ENCODE assay signal across 8 mouse cellular contexts in genomic region chr8:70696946-70697345, GRCm38 (mm10). TPM values are rescaled to one million over a fixed set of nuclear protein-coding genes. Genes with fewer than 3 reads are reported as not detected.
DNase-seq lines count a peak whose midpoint lies in the region; ATAC-seq and TF ChIP-seq lines count a peak whose summit lies in the region.

No protein-coding gene starts in this region.

- peak overlapping the region; percentile 16 for H3K4me3 ChIP-seq in heart, embryonic 11.5 days (ENCODE audit: low read depth, low read length)
- H3K4me3 ChIP-seq in forebrain, embryonic 15.5 days, result no peak overlapping the region
- peak overlapping the region in 1 of 2 experiments; percentile 49; a peak in 2 of 4 replicates for H3K4me3 ChIP-seq in liver, embryonic 14.5 days (ENCODE audit: insufficient read depth in 1 of 2, low read depth in 2 of 2, low read length in 2 of 2)

- peaks cover 45% of the 10 kb centered on the region for H3K4me1 ChIP-seq in heart, embryonic 11.5 days (ENCODE audit: control insufficient read depth, insufficient read depth, low read length)
- H3K4me1 ChIP-seq in forebrain, embryonic 15.5 days, result peaks cover 50% of the 10 kb centered on the region
- peaks cover 33 to 39% of the 10 kb centered on the region in 2 experiments for H3K4me1 ChIP-seq in liver, embryonic 14.5 days (replicated peaks; ENCODE audit: control insufficient read depth in 2 of 2, insufficient read depth in 2 of 2, low read length in 1 of 2)

- no peak for ATAC-seq in heart, embryonic 11.5 days (replicated peaks; ENCODE audit: insufficient number of reproducible peaks, low FRiP score, low TSS enrichment)
- ATAC-seq in forebrain, embryonic 15.5 days (replicated peaks), result no peak
- no peak for ATAC-seq in liver, embryonic 14.5 days (ENCODE audit: insufficient read depth)

- no peaks in the 10 kb centered on the region for H3K27me3 ChIP-seq in heart, embryonic 11.5 days (ENCODE audit: control insufficient read depth, insufficient read depth, low read length)
- no peaks in the 10 kb centered on the region for H3K27me3 ChIP-seq in forebrain, embryonic 15.5 days
- no peaks in the 10 kb centered on the region for H3K27me3 ChIP-seq in liver, embryonic 14.5 days (ENCODE audit: control insufficient read depth, insufficient read depth, low read length)

- peak overlapping the region; percentile 99 for H3K27ac ChIP-seq in heart, embryonic 11.5 days (ENCODE audit: low read depth, low read length)
- peak overlapping the region; percentile 98 for H3K27ac ChIP-seq in forebrain, embryonic 15.5 days (replicated peaks)
- H3K27ac ChIP-seq in liver, embryonic 14.5 days, result peak overlapping the region; percentile 88

- H3K36me3 ChIP-seq in heart, embryonic 11.5 days (ENCODE audit: control insufficient read depth, insufficient read depth, low read length), result no peaks in the 10 kb centered on the region
- H3K36me3 ChIP-seq in forebrain, embryonic 15.5 days, result no peaks in the 10 kb centered on the region
- H3K36me3 ChIP-seq in liver, embryonic 14.5 days (replicated peaks; ENCODE audit: control insufficient read depth, insufficient read depth, low read depth), result no peaks in the 10 kb centered on the region

- TF ChIP-seq EP300 in liver, embryonic 14.5 days (IDR thresholded peaks at IDR 0.05; ENCODE audit: low read depth), result no peak

- no peaks in the 10 kb centered on the region for H3K9me3 ChIP-seq in heart, embryonic 11.5 days (replicated peaks; ENCODE audit: control insufficient read depth, low read length)
- no peaks in the 10 kb centered on the region for H3K9me3 ChIP-seq in forebrain, embryonic 15.5 days
- no peaks in the 10 kb centered on the region for H3K9me3 ChIP-seq in liver, embryonic 14.5 days (ENCODE audit: control insufficient read depth, low read length)

- 37% methylated on average over 4 of the region's 4 CpGs for WGBS in heart, embryonic 11.5 days (ENCODE audit: insufficient replicate concordance)
- WGBS in forebrain, embryonic 15.5 days, result 18% methylated on average over 4 of the region's 4 CpGs
- WGBS in liver, embryonic 14.5 days (ENCODE audit: insufficient replicate concordance), result 51% methylated on average over 4 of the region's 4 CpGs

- TF ChIP-seq CTCF in liver, embryonic 14.5 days (IDR thresholded peaks at IDR 0.05; ENCODE audit: low read depth), result no peak

- intact Hi-C loops in heart, postnatal 25 days (cut with DNase I), result no loop called here

- peak overlapping the region; percentile 100 for H3K9ac ChIP-seq in heart, embryonic 11.5 days (ENCODE audit: low read depth, low read length)
- peak overlapping the region; percentile 44; the same call in 1 of the 2 replicates for H3K9ac ChIP-seq in forebrain, embryonic 15.5 days (replicated peaks)
- peak overlapping the region; percentile 74 for H3K9ac ChIP-seq in liver, embryonic 14.5 days (replicated peaks)

- DNase-seq in heart, postnatal 25 days (ENCODE audit: low spot score), result no peak
- DNase-seq in CD4-positive helper T cell, adult 2 months (ENCODE audit: low read depth, low spot score), result peak; percentile 29
- no peak for DNase-seq in liver, embryonic 14.5 days (ENCODE audit: low read depth in 3 of 3, low spot score in 3 of 3)
- no peak for DNase-seq in frontal cortex, postnatal 10 days (ENCODE audit: low spot score in 2 of 2)
- DNase-seq in natural killer cell, adult 2 months (ENCODE audit: low spot score in 2 of 2), result no peak
- DNase-seq in yolk sac, embryonic 10.5 days (ENCODE audit: low spot score), result no peak

- peak overlapping the region; percentile 57 for H3K4me2 ChIP-seq in heart, embryonic 11.5 days
- peak overlapping the region; percentile 52 for H3K4me2 ChIP-seq in forebrain, embryonic 15.5 days (replicated peaks)
- H3K4me2 ChIP-seq in liver, embryonic 14.5 days (ENCODE audit: low read depth), result peak overlapping the region; percentile 75

RNA-seq across cellular contexts. Expression of gene Jund, which starts 1.8 kb away (rescaled TPM):
- polyA plus RNA-seq in heart, embryonic 11.5 days (2014; fragmentation: Nextera tagmentation; extraction: Ambion mirVana), result 97.8 and 102 TPM in 2 replicates
- 100 to 1,000 TPM; 136 to 141 TPM for total RNA-seq in heart, postnatal 25 days (2021)
- 89.0 and 96.0 TPM in 2 replicates for polyA plus RNA-seq in forebrain, embryonic 15.5 days (2015; fragmentation: Nextera tagmentation; extraction: Ambion mirVana)
- polyA plus RNA-seq in liver, embryonic 14.5 days (2012; rRNA removed), result 28.4 and 29.4 TPM in 2 replicates
- 20.3 and 21.8 TPM in 2 replicates for polyA plus RNA-seq in liver, embryonic 14.5 days (2014; fragmentation: Nextera tagmentation; extraction: Ambion mirVana)

RNA-seq across cellular contexts. Expression of gene Iqcn, which starts 6.3 kb away (rescaled TPM):
- polyA plus RNA-seq in heart, embryonic 11.5 days (2014; fragmentation: Nextera tagmentation; extraction: Ambion mirVana), result not detected in 2 replicates
- not detected for total RNA-seq in heart, postnatal 25 days (2021)
- polyA plus RNA-seq in forebrain, embryonic 15.5 days (2015; fragmentation: Nextera tagmentation; extraction: Ambion mirVana), result 0.13 and 0.14 TPM in 2 replicates
- not detected in 2 replicates for polyA plus RNA-seq in liver, embryonic 14.5 days (2012; rRNA removed)
- polyA plus RNA-seq in liver, embryonic 14.5 days (2014; fragmentation: Nextera tagmentation; extraction: Ambion mirVana), result not detected in 2 replicates

RNA-seq across cellular contexts. Expression of gene Gm3336, which starts 21.4 kb away (rescaled TPM):
- polyA plus RNA-seq in heart, embryonic 11.5 days (2014; fragmentation: Nextera tagmentation; extraction: Ambion mirVana), result not detected in 2 replicates
- total RNA-seq in heart, postnatal 25 days (2021), result not detected
- not detected in 2 replicates for polyA plus RNA-seq in forebrain, embryonic 15.5 days (2015; fragmentation: Nextera tagmentation; extraction: Ambion mirVana)
- 0.04 TPM in 1 of 2 replicates, not detected in the other for polyA plus RNA-seq in liver, embryonic 14.5 days (2012; rRNA removed)
- 0.11 TPM in 2 replicates for polyA plus RNA-seq in liver, embryonic 14.5 days (2014; fragmentation: Nextera tagmentation; extraction: Ambion mirVana)

RNA-seq across cellular contexts. Expression of gene Lsm4, which starts 23.9 kb away (rescaled TPM):
- polyA plus RNA-seq in heart, embryonic 11.5 days (2014; fragmentation: Nextera tagmentation; extraction: Ambion mirVana), result 296 and 308 TPM in 2 replicates
- total RNA-seq in heart, postnatal 25 days (2021), result 10 to 100 TPM; 60.6 to 62.9 TPM
- 211 and 228 TPM in 2 replicates for polyA plus RNA-seq in forebrain, embryonic 15.5 days (2015; fragmentation: Nextera tagmentation; extraction: Ambion mirVana)
- polyA plus RNA-seq in liver, embryonic 14.5 days (2012; rRNA removed), result 134 and 478 TPM in 2 replicates
- polyA plus RNA-seq in liver, embryonic 14.5 days (2014; fragmentation: Nextera tagmentation; extraction: Ambion mirVana), result 160 and 176 TPM in 2 replicates

RNA-seq across cellular contexts. Expression of gene Pde4c, which starts 26.6 kb away (rescaled TPM):
- polyA plus RNA-seq in heart, embryonic 11.5 days (2014; fragmentation: Nextera tagmentation; extraction: Ambion mirVana), result not detected in 2 replicates
- total RNA-seq in heart, postnatal 25 days (2021), result 1 to 10 TPM; 2.5 to 3.7 TPM
- polyA plus RNA-seq in forebrain, embryonic 15.5 days (2015; fragmentation: Nextera tagmentation; extraction: Ambion mirVana), result 0.13 and 0.22 TPM in 2 replicates
- 1.6 TPM in 2 replicates for polyA plus RNA-seq in liver, embryonic 14.5 days (2012; rRNA removed)
- 0.34 and 0.74 TPM in 2 replicates for polyA plus RNA-seq in liver, embryonic 14.5 days (2014; fragmentation: Nextera tagmentation; extraction: Ambion mirVana)

Comparison
In these comparisons a context has a peak if more than half of its experiments do, and no peak if none do; other contexts are left out.
1. H3K9ac ChIP-seq: peak in every context shown above with its lines; median percentile 100 in heart, embryonic 11.5 days; 74 in liver, embryonic 14.5 days; 44 in forebrain, embryonic 15.5 days.